Mouse (Mus musculus) forebrain, embryonic 10.5 days (tissue): ENCODE data around the gene Arhgap10. TPM values are rescaled to one million over a fixed set of nuclear protein-coding genes. Genes with fewer than 3 reads are reported as not detected.

Experiments used
- DNase-seq: peaks from one replicate; pipeline ENCODE4 v3.0.0-alpha.2; 2017; ENCODE audit warnings: low spot score; ENCODE audit errors: extremely low spot score
- H3K27ac ChIP-seq: fragments of 300-500 bp; sonication (generic); 2 replicates; pipeline ENCODE4 v1.5.1; 2016; ENCODE audit warnings: mild to moderate bottlenecking
- H3K27me3 ChIP-seq: fragments of 300-500 bp; sonication (generic); 2 replicates; pipeline ENCODE4 v1.6.1; 2016; ENCODE audit warnings: mild to moderate bottlenecking; ENCODE audit not compliant: poor library complexity, severe bottlenecking
- H3K36me3 ChIP-seq: fragments of 300-500 bp; sonication (generic); replicated peaks from 2 replicates; pipeline ENCODE4 v1.6.1; 2016; ENCODE audit warnings: mild to moderate bottlenecking, moderate library complexity
- H3K4me1 ChIP-seq: fragments of 300-500 bp; sonication (generic); 2 replicates; pipeline ENCODE4 v1.6.1; 2016
- H3K4me3 ChIP-seq: fragments of 300-500 bp; sonication (generic); 2 replicates; pipeline ENCODE4 v1.5.1; 2016; ENCODE audit warnings: mild to moderate bottlenecking, moderate library complexity
- H3K9me3 ChIP-seq: fragments of 300-500 bp; sonication (generic); 2 replicates; pipeline ENCODE4 v1.6.1; 2016; ENCODE audit warnings: mild to moderate bottlenecking, moderate library complexity
- WGBS: fragments of 180-500 bp; shearing (Covaris S2); methylation state at CpG from one replicate; pipeline ENCODE4 v1.1.7; 2016; 5-methylcytosine and 5-hydroxymethylcytosine counted together
- polyA plus RNA-seq: library from polyadenylated mRNA; unstranded; fragments of >200 nt; fragmentation: Nextera tagmentation; extraction: Ambion mirVana; gene quantifications from 2 replicates; pipeline ENCODE4 v1.2.1, GENCODE M21; 2016

The Arhgap10 gene
- polyA plus RNA-seq, 1 experiment from 2014 or later: 21.0 TPM

- H3K4me3 ChIP-seq: no peak overlapping the region
- peaks cover 20% of the 10 kb centered on the region for H3K4me1 ChIP-seq
- 93% methylated on average over 6 of the region's 6 CpGs for WGBS
Measured at GRCm38 (mm10) chr8:77489235-77489634, 28.5 kb downstream of the Arhgap10 start.

GRCm38 (mm10) chr8:77488215-77488606 lies 29.5 kb downstream of the Arhgap10 start:
- 83% methylated on average over 4 of the region's 4 CpGs for WGBS
- Histone ChIP-seq H3K27ac (no peak overlapping the region), H3K9me3 (no peaks in the 10 kb centered on the region), H3K4me1 (peaks cover 30% of the 10 kb centered on the region), H3K27me3 (no peaks in the 10 kb centered on the region), H3K36me3 (no peaks in the 10 kb centered on the region), H3K4me3 (no peak overlapping the region)
- no peak for DNase-seq

More at GRCm38 (mm10) chr8:77489235-77489634, 28.5 kb downstream of the Arhgap10 start:
- H3K9me3 ChIP-seq: no peaks in the 10 kb centered on the region
- no peaks in the 10 kb centered on the region for H3K27me3 ChIP-seq
- no peaks in the 10 kb centered on the region for H3K36me3 ChIP-seq
- no peak overlapping the region for H3K27ac ChIP-seq
- DNase-seq: no peak

GRCm38 (mm10) chr8:77487590-77488214 lies 30.1 kb downstream of the Arhgap10 start:
- no peak overlapping the region for H3K27ac ChIP-seq
- 85% methylated on average over 10 of the region's 10 CpGs for WGBS
- H3K4me3 ChIP-seq: no peak overlapping the region
- H3K4me1 ChIP-seq: peaks cover 35% of the 10 kb centered on the region
- H3K27me3 ChIP-seq: no peaks in the 10 kb centered on the region
- no peaks in the 10 kb centered on the region for H3K9me3 ChIP-seq
- H3K36me3 ChIP-seq: no peaks in the 10 kb centered on the region
- DNase-seq: no peak

GRCm38 (mm10) chr8:77486749-77487148 lies 31.0 kb downstream of the Arhgap10 start:
- no peak for DNase-seq
- 89% methylated on average over 2 of the region's 2 CpGs for WGBS

GRCm38 (mm10) chr8:77484817-77485216 lies 32.9 kb downstream of the Arhgap10 start:
- H3K36me3 ChIP-seq: no peaks in the 10 kb centered on the region
- DNase-seq: no peak
- no peaks in the 10 kb centered on the region for H3K9me3 ChIP-seq
- WGBS: 77% methylated on average over 5 of the region's 5 CpGs
- H3K4me3 ChIP-seq: no peak overlapping the region
- peak overlapping the region; percentile 62; the same call in 1 of the 2 replicates for H3K27ac ChIP-seq
- H3K27me3 ChIP-seq: no peaks in the 10 kb centered on the region
- H3K4me1 ChIP-seq: peaks cover 49% of the 10 kb centered on the region

More at GRCm38 (mm10) chr8:77486749-77487148, 31.0 kb downstream of the Arhgap10 start:
- no peak overlapping the region for H3K27ac ChIP-seq
- no peaks in the 10 kb centered on the region for H3K9me3 ChIP-seq
- no peaks in the 10 kb centered on the region for H3K27me3 ChIP-seq
- peaks cover 44% of the 10 kb centered on the region for H3K4me1 ChIP-seq
- no peaks in the 10 kb centered on the region for H3K36me3 ChIP-seq
- H3K4me3 ChIP-seq: no peak overlapping the region

- Histone ChIP-seq H3K27ac (no peak overlapping the region), H3K27me3 (no peaks in the 10 kb centered on the region), H3K4me1 (peaks cover 52% of the 10 kb centered on the region), H3K36me3 (no peaks in the 10 kb centered on the region), H3K9me3 (no peaks in the 10 kb centered on the region), H3K4me3 (no peak overlapping the region)
- whole genome bisulfite sequencing: 70% methylated on average over 7 of the region's 7 CpGs
- DNase-seq: no peak
Measured at GRCm38 (mm10) chr8:77484266-77484665, 33.5 kb downstream of the Arhgap10 start.

GRCm38 (mm10) chr8:77483676-77484075 lies 34.1 kb downstream of the Arhgap10 start:
- Histone ChIP-seq H3K27me3 (no peaks in the 10 kb centered on the region), H3K27ac (no peak overlapping the region; the same call in 1 of the 2 replicates), H3K9me3 (no peaks in the 10 kb centered on the region), H3K4me1 (peaks cover 58% of the 10 kb centered on the region), H3K36me3 (no peaks in the 10 kb centered on the region), H3K4me3 (no peak overlapping the region)
- WGBS: 83% methylated on average over 4 of the region's 4 CpGs
- DNase-seq: no peak

- Histone ChIP-seq H3K9me3 (no peaks in the 10 kb centered on the region), H3K36me3 (no peaks in the 10 kb centered on the region), H3K4me1 (peaks cover 55% of the 10 kb centered on the region), H3K4me3 (no peak overlapping the region), H3K27me3 (no peaks in the 10 kb centered on the region), H3K27ac (no peak overlapping the region)
- WGBS: 47% methylated on average over 6 of the region's 6 CpGs
- peak; percentile 31 for DNase-seq
Measured at GRCm38 (mm10) chr8:77481791-77482190, 36.0 kb downstream of the Arhgap10 start.

- no peak for DNase-seq
- WGBS: 85% methylated on average over 9 of the region's 9 CpGs
- H3K4me1 ChIP-seq: peaks cover 49% of the 10 kb centered on the region
- H3K9me3 ChIP-seq: no peaks in the 10 kb centered on the region
- no peak overlapping the region for H3K27ac ChIP-seq
- no peaks in the 10 kb centered on the region for H3K36me3 ChIP-seq
- H3K4me3 ChIP-seq: no peak overlapping the region
- H3K27me3 ChIP-seq: no peaks in the 10 kb centered on the region
Measured at GRCm38 (mm10) chr8:77479995-77480394, 37.8 kb downstream of the Arhgap10 start.

- no peaks in the 10 kb centered on the region for H3K36me3 ChIP-seq
- DNase-seq: no peak
- H3K4me1 ChIP-seq: peaks cover 41% of the 10 kb centered on the region
- no peak overlapping the region for H3K4me3 ChIP-seq
- no peaks in the 10 kb centered on the region for H3K9me3 ChIP-seq
- WGBS: 41% methylated on average over 2 of the region's 2 CpGs
- no peak overlapping the region for H3K27ac ChIP-seq
- no peaks in the 10 kb centered on the region for H3K27me3 ChIP-seq
Measured at GRCm38 (mm10) chr8:77478913-77479273, 38.9 kb downstream of the Arhgap10 start.

GRCm38 (mm10) chr8:77478155-77478912 lies 39.4 kb downstream of the Arhgap10 start:
- 87% methylated on average over 12 of the region's 12 CpGs for WGBS
- peaks cover 41% of the 10 kb centered on the region for H3K4me1 ChIP-seq

GRCm38 (mm10) chr8:77477684-77478083 lies 40.1 kb downstream of the Arhgap10 start:
- peaks cover 36% of the 10 kb centered on the region for H3K4me1 ChIP-seq
- H3K27ac ChIP-seq: no peak overlapping the region
- no peak overlapping the region for H3K4me3 ChIP-seq
- no peaks in the 10 kb centered on the region for H3K9me3 ChIP-seq
- WGBS: 94% methylated on average over 12 of the region's 12 CpGs
- no peaks in the 10 kb centered on the region for H3K36me3 ChIP-seq
- no peaks in the 10 kb centered on the region for H3K27me3 ChIP-seq
- DNase-seq: no peak

More at GRCm38 (mm10) chr8:77478155-77478912, 39.4 kb downstream of the Arhgap10 start:
- H3K27me3 ChIP-seq: no peaks in the 10 kb centered on the region
- H3K36me3 ChIP-seq: no peaks in the 10 kb centered on the region
- no peak for DNase-seq
- H3K9me3 ChIP-seq: no peaks in the 10 kb centered on the region
- no peak overlapping the region for H3K27ac ChIP-seq
- no peak overlapping the region for H3K4me3 ChIP-seq

- Histone ChIP-seq H3K9me3 (no peaks in the 10 kb centered on the region), H3K27ac (no peak overlapping the region), H3K27me3 (no peaks in the 10 kb centered on the region), H3K4me1 (peaks cover 21% of the 10 kb centered on the region), H3K4me3 (no peak overlapping the region), H3K36me3 (no peaks in the 10 kb centered on the region)
- WGBS: 88% methylated on average over 5 of the region's 5 CpGs
- no peak for DNase-seq
Measured at GRCm38 (mm10) chr8:77474614-77475013, 43.1 kb downstream of the Arhgap10 start.
